Mouse (Mus musculus): ENCODE data around the gene Sp7.
A peak's percentile ranks its signal among the peaks of the same experiment; 100 is the strongest.

The Sp7 gene

DNA sequence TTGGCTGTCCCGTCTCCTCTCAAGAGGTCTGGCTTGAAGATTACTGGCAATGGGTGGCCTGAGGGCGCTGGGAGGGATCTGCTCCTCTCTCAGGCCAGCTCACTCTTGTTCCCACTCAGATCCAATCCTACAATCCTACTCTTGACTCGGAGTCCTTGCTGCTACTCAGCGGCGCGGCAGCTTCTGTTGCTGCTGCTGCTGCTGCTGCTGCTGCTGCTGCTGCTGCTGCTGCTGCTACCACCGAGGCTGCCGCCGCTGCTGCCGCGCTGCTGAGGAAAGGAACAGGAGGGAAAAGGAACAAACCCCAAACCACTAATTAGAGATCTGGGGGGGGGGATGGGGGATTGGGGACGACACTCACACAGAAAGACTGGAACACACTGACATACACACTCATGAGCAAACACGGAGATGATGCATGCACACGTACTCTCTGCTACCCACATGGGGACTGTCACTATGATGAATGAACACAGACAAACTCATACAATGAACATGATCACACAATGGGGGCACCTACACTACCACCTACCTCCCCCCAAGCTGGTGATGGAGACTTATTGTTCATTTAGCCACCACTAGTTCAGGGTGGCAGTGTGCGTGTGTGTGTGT, at the start of gene Sp7:
TSS of gene Sp7 (minus strand) at position 450 of the 612 bp plus-strand sequence.
- peak; percentile 22 for DNase-seq

DNA sequence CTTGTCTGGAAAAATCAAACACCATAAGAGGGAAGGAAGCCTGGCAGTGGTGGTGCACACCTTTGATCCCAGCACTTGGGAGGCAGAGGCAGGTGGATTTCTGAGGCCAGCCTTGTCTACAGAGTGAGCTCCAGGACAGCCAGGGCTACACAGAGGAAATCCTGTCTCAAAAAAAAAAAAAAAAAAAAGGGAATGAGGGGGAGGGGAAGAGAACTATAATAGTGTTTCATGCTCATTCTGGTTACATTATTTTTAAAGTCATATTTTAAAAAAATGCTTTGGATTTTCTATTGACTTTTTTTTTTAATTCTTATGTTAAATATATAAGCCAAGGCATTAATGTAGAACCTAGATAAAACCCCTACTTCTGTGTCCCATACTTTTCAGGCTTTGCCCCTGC, 46.7 kb upstream of the Sp7 start:
- no peak for DNase-seq

DNA sequence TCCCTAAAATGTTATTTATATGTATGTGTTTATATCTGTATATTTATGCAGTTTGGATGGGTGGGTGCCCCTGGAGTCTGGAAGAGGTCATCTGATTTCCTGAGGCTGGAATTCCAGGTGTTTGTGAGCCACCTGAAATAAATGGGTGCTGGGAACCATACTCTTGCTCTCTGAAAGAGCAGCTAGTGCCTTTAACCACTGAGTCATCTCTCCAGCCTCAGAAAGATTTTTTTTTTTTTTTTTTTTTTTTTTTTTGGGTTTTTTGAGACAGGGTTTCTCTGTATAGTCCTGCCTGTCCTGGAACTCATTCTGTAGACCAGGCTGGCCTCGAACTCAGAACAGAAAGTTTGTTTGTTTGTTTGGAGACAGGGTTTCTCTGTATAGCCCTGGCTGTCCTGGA, 44.1 kb upstream of the Sp7 start:
- no peak for DNase-seq

DNA sequence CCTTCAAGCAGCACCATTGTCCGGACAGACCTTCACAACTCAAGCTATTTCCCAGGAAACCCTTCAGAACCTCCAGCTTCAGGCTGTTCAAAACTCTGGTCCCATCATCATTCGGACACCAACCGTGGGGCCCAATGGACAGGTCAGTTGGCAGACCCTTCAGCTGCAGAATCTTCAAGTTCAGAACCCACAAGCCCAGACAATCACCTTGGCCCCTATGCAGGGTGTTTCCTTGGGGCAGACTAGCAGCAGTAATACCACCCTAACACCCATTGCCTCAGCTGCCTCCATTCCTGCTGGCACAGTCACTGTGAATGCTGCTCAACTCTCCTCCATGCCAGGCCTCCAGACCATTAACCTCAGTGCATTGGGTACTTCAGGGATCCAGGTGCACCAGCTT, 42.3 kb upstream of the Sp7 start:
- no peak for DNase-seq

DNA sequence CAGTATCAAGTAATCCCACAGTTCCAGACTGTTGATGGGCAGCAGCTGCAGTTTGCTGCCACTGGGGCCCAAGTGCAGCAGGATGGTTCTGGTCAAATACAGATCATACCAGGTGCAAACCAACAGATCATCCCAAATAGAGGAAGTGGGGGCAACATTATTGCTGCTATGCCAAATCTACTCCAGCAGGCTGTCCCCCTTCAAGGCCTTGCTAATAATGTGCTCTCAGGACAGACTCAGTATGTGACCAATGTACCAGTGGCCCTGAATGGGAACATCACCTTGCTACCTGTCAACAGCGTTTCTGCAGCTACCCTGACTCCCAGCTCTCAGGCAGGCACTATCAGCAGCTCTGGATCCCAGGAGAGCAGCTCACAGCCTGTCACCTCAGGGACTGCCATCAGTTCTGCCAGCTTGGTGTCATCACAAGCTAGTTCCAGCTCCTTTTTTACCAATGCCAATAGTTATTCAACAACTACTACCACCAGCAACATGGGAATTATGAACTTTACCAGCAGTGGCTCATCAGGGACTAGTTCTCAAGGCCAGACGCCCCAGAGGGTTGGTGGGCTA, 41.7 kb upstream of the Sp7 start:
- no peak for DNase-seq

DNA sequence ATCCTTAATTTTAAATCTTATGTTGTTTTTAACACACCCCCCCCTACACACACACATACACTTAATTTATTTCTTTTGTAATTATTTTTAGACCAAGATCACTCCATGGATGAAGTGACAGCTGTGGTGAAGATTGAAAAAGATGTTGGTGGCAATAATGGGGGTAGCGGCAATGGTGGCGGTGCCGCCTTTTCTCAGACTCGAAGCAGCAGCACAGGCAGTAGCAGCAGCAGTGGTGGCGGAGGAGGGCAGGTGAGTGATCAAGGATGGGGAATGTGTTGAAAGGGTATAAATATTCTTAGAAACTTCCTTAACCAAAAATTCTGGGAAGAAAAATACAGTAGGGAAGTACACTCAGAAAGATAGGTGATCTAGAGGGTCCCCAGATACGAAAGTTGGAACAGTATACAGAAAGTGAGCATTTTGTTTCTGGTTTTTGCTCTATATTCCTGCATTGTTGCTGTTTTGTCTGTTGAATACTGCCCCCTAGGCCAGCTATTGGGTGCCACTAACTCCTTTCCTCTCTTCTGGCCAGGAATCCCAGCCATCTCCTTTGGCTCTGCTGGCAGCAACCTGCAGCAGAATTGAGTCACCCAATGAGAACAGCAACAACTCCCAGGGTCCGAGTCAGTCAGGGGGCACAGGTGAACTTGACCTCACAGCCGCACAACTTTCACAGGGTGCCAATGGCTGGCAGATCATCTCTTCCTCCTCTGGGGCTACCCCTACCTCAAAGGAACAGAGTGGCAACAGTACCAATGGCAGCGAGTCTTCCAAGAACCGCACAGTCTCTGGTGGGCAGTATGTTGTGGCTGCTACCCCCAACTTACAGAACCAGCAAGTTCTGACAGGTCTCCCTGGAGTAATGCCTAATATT, 40.9 kb upstream of the Sp7 start:
- no peak for DNase-seq

DNA sequence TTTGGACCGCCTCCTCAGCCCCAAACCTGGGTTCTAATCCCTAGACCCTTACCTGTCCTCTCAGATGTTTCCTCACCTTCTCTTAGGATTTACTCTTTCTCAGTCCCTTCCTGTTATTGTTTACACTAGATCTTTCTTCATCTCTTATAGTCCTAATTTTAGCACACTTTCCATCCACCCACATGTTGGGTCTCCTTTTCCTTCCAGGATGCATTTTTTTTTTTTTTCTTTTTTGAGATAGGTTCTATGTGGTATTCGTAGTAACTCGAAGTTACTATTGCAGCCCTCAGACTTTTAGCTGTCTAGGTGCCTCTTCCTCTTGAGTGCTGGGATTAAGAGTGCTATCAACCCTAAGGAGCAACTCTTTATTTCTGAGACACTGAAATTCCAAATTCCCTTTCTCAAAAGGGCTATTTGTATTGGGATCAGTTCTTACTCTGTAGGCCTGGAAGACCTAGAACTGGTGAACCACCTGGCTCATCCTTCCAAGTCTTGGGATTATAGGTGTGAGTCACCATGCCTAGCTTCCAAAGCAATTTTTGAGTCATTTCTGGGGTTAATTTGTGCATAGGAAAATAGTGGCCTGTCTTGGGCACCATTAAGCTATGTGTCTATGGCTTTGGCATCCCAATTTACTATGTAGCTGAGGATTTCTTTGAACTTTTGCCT, 40.1 kb upstream of the Sp7 start:
- DNase-seq: no peak

DNA sequence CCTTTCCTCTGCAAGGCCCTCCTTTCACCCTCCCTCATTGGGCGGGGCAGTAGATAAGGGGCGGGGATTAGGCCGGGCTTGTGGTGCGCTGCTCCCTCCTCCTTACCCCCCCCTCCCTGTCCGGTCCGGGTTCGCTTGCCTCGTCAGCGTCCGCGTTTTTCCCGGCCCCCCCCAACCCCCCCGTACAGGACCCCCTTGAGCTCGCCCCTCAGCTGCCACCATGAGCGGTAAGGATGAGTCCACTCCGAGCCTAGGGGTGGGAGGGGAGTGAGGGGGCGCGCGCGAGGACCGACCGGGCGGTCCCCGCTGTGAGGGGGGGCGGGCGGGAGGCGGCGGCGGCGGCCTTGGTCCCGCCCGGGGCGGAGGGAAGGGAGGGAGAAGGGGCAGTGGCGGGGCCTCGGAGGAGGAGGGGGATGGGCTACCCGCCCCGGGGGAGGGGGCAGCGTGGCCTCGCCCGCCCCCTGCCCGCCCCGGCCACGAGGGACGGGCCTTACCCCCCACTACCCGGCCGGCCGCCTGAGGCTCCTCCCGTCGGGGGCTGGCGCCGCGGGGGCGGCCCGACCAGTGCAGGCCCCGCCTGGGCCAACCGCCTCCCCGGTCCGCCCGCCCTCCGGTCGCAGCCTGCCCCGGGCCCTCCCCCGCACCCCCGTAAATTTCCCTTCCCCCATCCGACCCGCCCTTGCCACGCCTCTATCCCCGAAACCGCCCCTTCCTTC, 39.4 kb upstream of the Sp7 start:
- peak; percentile 92 for DNase-seq

DNA sequence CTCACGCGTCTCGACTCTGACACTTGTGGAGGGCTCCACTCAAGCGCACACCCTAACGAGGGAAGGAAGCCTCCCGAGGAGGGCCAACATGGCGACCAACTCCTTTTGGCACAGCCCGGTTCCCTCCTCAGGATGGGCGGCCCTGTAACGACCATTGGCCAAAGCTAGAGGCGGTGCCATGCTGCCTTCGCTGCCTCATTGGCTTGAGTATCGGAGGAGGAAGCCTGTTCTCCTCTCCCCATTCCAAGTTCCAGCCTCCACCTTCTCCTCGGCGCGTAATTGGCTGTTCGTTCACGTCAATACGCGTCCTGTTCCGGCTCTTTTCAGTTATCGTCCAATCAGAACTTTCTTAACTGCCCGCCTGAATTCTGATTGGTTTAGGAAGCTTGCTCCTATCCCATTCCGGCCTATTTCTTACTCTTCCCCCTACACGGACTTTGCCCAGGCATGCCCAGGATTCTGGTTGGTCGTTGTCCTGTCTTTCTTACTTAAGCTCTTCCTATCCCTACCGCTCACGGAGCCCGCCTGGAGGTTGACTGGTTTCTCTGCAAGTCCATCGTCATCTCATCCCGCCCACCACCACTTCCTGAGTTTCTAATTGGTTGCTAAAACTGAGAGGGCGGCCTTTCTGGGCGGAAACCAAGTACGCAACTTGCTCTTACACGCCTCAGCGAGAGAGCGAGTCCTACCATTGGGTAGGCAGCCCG, 38.7 kb upstream of the Sp7 start, which contains the start of gene Sp1:
TSS of gene Sp1 (plus strand) at position 655 of the 707 bp plus-strand sequence.
- peak; percentile 100 for DNase-seq

DNA sequence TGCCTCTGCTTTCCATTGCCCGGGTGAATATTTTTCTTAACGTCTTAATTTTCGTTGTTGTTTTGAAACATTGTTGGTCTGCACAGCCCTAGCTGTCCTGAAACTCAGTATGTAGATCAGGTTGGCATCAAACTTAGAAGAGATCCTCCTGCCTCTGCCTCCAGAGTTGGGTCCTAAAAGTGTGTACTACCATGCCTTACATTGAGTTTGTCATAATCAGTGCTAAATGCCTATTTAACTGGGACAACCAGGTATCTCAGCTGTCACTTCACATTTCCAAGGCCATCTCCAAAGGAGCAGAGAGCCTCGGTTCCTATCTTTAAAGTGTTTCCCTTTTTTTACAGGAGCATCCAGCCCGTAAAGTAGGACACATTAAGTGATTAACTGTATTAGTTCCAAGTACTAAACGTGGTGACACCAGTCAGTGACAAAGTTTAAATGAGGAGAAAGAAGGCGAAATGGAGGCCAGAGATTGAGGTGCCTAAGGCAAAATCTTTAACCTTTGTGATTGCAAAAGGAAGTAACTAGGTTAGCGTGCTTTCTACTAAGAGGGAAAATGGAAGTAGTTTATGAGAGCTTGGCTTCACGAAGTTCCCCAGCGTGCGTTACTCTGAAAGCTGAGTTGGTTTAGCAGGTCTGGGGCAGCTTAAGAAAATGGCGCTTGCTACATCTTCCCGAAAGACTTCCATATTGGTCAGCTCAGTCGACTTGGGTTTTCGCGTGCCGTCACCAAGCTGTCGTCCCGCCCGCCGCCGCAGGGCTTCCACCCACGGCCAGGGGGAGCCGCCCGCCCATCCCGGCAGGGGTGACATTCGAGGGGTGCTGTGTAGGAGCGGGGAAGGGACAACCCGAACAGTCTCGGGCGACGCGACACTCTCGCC, 37.9 kb upstream of the Sp7 start:
- no peak for DNase-seq

DNA sequence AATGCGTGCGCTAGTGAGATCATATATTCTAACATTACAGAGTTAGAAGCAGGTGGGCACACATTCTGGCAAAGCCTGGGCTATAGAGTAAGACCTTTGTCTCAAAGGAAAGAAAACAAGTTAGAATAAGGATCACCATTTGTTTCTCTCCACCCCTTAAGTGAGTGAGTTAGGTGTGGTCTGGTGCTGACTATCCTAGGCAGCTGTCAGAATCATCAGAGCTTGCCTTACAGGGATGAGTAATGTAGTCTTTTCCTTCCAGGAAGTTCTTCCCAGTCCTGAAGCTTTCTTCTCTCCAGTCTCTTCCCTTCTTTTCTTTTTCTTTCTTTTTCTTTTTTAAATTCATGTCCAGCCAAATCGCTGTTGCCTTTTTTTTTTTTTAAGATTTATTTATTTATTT, 35.2 kb upstream of the Sp7 start:
- no peak for DNase-seq

DNA sequence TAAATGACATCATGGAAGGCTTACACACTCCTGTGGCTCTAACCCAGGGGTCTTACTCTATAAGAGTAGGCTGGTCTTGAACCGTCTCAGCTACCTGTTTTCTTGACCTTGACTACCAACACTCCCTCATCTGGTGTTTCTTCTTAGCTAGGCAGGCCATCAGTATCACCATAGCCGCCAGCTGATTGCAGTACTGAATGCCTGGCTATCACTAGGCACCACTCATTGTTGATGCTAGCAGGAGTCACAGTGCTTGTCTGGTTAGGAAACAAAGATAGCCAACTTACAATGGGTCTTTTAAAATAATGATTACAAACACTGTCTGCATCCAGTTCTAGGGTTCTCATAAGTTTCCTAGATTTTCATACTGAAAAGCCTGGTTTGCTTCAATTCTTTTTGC, 34.3 kb upstream of the Sp7 start:
- DNase-seq: peak; percentile 42

DNA sequence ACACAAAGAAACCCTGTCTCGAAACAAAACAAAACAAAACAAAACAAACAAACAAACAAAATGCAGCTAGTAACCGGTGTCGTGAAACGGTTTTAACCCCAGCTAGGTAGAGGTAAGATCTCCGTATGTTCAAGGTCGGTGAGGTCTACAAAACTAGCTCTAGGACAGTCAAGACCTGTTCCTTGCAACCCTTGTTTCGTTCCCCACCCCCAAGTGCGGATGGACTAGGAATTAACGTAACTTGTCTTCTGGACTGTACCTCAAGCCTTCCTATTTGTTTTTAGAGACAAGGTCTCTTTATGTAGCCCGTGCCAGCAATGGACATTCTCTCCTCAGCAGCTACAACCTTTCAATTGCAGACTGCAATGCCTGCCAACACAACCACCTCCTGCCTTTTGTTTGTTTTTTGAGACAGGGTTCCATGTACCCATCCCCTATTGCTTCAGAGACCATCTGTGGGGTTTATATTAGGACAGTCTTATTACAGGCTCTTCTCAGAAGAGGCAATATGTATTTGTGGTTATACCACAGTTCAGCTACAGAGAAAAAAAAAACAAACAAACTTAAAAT, 33.6 kb upstream of the Sp7 start:
- no peak for DNase-seq

DNA sequence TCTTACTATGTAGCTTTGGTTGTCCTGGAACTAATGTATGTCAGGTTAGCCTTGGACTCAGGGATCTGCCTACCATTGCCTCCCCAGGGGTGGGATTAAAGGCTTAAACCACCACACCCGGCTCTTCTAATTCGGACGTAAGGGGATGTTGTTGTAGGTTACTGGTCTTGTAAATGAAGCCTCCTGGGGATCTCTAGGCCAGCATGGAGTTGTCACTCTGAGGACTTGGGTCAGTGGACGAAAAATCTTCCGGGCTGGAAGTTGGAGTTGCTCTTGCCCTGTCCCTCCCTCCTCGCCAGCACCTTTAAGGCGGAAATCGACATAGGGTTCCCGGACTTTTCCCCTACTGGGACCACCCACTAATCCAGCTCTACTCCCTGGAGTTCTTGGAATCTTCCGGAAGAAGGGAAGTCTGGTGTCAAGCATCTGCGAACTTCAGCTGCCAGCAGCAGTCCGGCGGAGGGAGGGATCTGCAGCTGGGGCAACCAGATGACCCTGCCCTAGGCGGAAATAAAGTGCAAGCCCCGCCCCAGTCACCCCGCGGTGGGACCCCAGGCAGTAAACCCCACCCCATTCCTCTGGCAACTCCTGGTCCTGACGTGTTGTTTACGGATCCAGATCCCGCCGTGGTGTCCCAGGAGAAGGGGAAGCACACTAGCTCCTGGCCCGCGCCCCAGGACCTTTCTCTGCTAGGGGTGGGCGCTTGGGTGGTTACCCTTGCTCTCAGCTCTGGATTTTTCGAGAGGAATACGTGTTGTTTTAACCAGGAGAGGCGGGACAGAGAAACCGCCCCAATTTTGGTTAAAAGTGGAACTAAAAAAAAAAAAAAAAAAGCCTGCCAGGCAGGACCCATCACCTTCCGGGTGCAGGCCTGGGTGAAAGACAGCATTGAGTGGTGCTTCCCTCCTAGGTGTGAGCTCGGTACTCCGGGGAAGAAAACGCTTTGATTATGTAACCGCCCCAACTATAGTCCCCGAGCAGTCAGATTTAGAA, 32.5 kb upstream of the Sp7 start:
- peak; percentile 88 for DNase-seq

DNA sequence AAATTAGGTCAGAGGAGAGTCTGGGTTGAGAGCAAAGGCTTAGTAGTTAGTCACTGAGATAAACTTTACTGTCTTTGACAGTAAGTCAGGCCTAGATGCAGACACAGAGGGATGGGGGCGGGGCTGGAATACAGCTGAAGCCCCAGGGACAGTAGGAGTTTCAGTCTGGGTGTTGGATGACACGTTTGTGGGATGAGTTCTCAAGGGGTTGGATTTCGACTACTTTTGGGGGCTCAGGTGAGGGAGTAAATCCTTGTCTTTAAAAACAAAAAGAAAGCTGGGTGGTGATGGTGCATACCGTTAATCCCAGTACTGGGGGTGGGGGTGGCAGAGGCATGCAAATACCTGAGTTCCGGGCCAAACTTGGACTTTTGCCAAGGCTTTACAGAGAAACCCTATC, 31.6 kb upstream of the Sp7 start:
- DNase-seq: peak; percentile 20

DNA sequence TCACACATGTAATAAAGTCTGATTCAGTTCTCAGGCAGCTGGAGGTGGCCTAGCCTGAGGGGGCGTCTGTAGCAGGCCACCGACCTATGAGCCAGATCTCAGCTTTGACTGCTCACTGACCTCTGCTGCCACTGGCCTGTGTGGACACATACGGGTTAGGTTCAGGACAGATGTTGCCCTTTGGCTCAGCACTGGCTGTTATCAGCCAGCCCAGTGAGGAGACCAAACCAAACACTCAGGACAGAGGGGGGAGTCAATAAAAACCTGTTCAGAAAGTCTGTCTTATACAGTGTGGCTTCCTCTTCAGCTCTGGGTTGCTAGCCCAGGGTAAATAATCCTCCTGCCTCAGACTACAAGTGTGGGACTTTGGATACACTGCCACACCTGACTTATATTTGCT, 28.1 kb upstream of the Sp7 start:
- peak; percentile 64 for DNase-seq

DNA sequence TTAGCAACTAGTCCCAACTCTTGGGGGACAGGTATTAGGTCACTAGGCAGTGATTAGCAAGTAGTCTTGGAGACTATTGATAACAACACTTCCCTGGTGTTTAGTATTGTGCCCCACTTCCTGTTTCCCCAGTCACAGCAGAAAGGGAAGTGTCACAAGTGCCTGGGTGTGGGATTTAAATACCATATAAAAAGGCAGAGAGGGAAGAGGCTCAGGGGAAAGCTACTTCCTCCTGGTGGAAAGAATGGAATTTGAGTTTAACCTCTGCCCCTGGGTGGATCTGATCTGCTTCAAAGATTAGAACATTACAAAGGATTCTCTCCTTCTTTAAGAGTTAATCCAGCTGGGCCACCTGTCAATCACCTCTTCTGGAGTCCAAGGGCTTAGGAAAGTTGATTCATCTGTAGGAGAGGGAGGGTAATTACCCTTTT, 26.6 kb upstream of the Sp7 start:
- no peak for DNase-seq

DNA sequence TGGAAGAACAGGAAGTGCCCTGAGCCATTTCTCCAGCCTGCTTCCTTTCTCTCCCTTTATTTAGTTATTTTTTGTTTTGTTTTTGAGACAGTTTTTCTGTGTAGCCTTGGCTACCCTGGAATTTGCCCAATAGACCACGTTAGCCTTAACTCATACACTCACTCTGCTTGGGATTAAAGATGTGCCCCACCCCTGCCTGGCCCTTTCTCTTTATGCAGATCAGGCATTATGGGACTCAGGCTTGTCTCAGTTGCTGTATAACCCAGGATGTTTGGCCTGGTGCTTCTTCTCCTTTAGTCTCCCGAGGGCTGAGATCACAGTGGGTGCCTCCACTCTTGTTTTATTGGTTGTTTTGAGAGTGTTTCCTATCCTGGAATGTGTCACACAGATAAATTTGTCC, 25.5 kb upstream of the Sp7 start:
- no peak for DNase-seq

DNA sequence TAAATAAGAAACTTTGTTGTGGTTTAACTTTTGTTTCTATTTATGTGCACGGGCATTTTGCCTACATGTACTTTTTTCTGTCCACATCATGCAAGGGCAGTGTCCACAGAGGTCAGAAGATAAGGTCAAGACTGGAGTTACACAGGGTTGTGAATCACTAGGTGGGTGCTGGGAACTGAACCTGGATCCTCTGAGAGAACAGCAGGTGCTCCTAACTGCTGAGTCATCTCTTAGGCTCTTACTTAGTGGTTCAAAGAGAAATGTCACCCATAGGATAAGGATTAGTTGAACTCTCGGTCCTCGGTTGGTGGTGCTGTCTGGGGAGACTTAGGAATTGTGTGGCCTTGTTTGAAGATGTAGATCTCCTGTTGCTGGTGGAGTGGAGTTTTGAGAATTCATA, 22.0 kb upstream of the Sp7 start:
- no peak for DNase-seq
